Mouse (Mus musculus): ENCODE data around the gene 6820408C15Rik. TPM values are rescaled to one million over a fixed set of nuclear protein-coding genes. Genes with fewer than 3 reads are reported as not detected.

6820408C15Rik gene
- polyA plus RNA-seq, 1 experiment from 2014 or later: 0.31 TPM

DNA sequence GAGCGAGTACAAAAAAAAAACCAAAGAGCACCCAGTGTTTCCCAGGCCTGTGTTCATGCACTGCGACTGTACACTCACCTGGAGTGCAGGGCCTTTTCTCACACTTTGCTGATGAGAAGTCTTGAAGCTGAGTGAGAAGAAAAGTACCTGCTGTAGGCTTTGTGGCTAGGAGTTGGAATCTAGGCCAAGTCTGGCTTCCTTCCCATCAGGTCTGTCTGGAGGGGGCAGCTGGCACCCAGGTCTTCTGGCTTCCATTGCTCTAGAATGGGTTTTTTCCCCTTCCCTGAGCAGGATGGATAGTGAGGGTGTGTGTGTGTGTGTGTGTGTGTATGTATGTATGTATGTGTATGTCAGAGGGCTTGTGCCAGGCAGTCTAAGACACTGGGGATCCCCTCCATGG, 24.4 kb downstream of the 6820408C15Rik start:
- Histone ChIP-seq H3K4me2 (replicated peaks) (no peak overlapping the region), H3K36me3 (no peaks in the 10 kb centered on the region), H3K27ac (no peak overlapping the region), H3K9ac (no peak overlapping the region), H3K4me3 (no peak overlapping the region), H3K4me1 (peaks cover 8% of the 10 kb centered on the region), H3K27me3 (no peaks in the 10 kb centered on the region), H3K9me3 (no peaks in the 10 kb centered on the region)
- no peak for ATAC-seq (ENCODE audit: insufficient number of reproducible peaks, insufficient read depth, low FRiP score, low TSS enrichment)
- 84% methylated on average over 2 of the region's 2 CpGs for WGBS

DNA sequence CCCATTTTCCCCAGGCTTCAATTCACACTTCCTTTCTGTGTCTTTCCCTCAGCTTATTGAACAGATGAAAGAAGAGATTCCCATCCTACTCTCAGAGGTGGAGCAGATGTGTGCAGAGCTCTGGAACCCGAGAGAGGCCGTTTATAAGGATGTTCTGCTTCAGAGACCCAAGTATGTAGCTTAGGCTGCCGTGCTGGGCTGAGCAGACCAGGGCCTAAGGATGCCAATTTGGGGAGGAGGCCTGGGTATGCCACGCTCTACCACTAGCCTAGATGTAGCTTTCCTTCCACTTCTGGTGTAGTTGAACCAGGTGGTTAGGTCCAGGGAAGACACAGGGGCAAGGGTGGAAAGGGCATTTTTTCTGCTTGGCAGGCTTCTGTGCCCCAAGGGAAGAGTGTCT, 26.9 kb downstream of the 6820408C15Rik start:
- Histone ChIP-seq H3K27ac (no peak overlapping the region), H3K27me3 (no peaks in the 10 kb centered on the region), H3K9me3 (no peaks in the 10 kb centered on the region), H3K4me2 (replicated peaks) (no peak overlapping the region), H3K4me1 (peaks cover 5% of the 10 kb centered on the region), H3K36me3 (no peaks in the 10 kb centered on the region), H3K4me3 (no peak overlapping the region), H3K9ac (no peak overlapping the region)
- 74% methylated on average over 4 of the region's 4 CpGs for WGBS
- no peak for ATAC-seq (ENCODE audit: insufficient number of reproducible peaks, insufficient read depth, low FRiP score, low TSS enrichment)

DNA sequence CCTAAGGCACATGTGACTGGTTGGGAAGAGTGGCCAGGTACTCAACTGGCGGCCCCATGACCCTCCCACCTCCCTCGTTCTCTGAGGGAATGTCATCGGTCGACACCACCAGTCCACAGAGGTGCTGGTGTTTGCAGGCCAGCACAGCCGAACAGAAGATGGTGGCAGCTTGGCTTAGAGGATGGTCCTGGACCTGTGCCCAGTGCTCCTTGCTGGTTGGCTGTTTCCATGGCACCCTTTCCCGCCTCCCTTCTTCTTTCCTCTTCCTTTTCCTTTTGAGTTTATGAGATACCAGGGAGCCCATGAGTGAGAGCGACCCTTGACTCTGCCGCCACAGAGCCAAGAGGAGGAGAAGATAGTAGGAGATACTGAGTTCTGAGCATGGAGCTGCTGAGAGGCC, 27.9 kb downstream of the 6820408C15Rik start:
- Histone ChIP-seq H3K36me3 (no peaks in the 10 kb centered on the region), H3K27me3 (no peaks in the 10 kb centered on the region), H3K4me3 (no peak overlapping the region), H3K27ac (no peak overlapping the region), H3K9me3 (no peaks in the 10 kb centered on the region), H3K4me1 (peaks cover 12% of the 10 kb centered on the region), H3K9ac (no peak overlapping the region), H3K4me2 (replicated peaks) (no peak overlapping the region)
- ATAC-seq (ENCODE audit: insufficient number of reproducible peaks, insufficient read depth, low FRiP score, low TSS enrichment): no peak
- WGBS: 87% methylated on average over 8 of the region's 8 CpGs

DNA sequence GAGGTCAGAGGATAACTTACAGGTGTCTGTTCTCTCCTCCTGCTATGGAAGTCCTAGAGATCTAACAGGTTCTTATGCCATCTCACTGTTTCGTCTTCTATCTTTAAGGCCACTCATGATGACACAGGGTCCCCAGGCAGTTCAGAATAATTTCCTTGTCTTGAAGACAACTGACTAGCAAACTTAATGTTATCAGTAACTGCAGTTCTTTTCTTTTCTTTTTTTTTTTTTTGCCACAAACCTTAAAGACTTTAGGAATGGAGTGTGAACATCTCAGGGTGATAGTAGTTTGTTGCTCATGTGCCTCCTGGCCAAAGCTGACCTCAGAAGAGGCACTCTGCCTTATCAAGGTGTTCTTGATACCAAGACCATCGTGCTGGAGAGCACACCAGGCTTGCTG, 31.3 kb downstream of the 6820408C15Rik start:
- 64% methylated on average over 2 of the region's 2 CpGs for WGBS
- Histone ChIP-seq H3K4me1 (peaks cover 12% of the 10 kb centered on the region), H3K4me3 (no peak overlapping the region), H3K27me3 (no peaks in the 10 kb centered on the region), H3K9ac (no peak overlapping the region), H3K9me3 (no peaks in the 10 kb centered on the region), H3K4me2 (replicated peaks) (no peak overlapping the region), H3K36me3 (no peaks in the 10 kb centered on the region), H3K27ac (no peak overlapping the region)
- no peak for ATAC-seq (ENCODE audit: insufficient number of reproducible peaks, insufficient read depth, low FRiP score, low TSS enrichment)

DNA sequence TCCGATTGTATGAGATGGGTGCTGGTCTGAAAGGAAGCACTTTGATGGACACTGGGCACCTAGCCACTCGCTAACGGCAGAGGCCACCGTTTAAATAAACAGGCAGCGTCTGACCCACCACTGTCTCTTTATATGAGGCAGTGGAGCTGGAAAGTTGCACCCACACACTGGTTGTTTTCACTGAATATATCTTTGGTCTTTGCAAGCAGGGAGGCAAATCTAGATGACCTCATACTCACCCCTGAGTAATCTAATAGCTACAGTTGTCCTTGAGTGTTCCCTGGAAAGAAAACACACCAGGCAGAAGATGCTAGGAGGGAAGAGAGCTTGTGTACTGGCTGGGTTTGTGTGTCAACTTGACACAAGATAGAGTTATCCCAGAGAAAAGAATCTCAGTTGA, 32.1 kb downstream of the 6820408C15Rik start:
- Histone ChIP-seq H3K27ac (no peak overlapping the region), H3K4me3 (no peak overlapping the region), H3K27me3 (no peaks in the 10 kb centered on the region), H3K4me2 (replicated peaks) (no peak overlapping the region), H3K4me1 (peaks cover 12% of the 10 kb centered on the region), H3K9me3 (no peaks in the 10 kb centered on the region), H3K36me3 (no peaks in the 10 kb centered on the region), H3K9ac (no peak overlapping the region)
- WGBS: 38% methylated on average over 5 of the region's 5 CpGs
- ATAC-seq (ENCODE audit: insufficient number of reproducible peaks, insufficient read depth, low FRiP score, low TSS enrichment): no peak

DNA sequence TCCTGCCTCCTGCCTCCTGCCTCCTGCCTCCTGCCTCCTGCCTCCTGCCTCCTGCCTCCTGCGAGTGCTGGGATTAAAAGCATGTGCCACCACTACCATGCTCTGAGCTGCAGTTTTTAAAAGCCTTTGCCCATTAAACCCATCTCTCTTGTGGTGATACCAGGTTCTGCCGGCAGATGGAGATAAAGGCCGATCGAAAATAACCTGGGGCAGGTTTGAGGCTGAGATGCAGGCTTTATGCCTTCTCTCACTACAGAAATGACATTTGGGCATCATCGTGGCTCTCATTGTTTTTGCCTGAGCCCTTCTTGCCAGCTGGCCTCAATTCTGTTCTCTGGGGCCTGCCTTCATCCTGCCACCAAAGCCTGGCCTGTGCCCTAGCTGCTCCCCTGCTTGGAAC, 34.9 kb downstream of the 6820408C15Rik start:
- no peak for ATAC-seq (ENCODE audit: insufficient number of reproducible peaks, insufficient read depth, low FRiP score, low TSS enrichment)
- WGBS: 3% methylated on average over 5 of the region's 5 CpGs

DNA sequence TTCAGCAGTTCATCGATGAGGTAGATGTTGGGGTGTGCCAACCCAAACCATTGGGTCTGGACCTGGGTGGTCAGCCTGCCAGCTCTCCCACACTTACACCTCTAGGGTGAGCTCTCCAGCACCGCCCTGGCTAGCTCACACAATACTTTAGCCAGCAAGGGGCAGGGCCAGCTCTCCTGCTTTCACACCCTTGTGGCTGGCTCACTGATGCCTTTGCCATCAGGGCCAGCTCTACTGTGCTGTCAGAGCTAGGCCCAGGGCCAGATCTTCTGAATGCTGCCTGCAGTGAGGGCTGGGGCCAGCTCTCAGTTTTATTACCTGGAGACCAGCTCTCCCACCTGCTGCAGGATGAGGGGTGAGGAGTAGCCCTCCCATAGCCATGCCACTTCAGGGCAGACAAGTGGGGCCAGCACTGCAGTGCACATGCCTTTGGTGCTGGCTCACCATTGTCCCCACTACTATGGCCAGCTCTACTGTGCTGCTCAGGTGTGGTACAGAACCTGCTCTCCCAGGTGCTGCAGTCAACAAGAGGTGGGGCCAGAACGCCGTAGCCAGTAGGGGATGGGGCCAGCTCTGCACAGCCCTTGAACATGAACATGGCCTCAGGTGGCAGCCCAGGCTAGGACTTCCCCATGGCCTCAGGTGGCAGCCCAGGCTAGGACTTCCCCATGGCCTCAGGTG, 36.9 kb downstream of the 6820408C15Rik start:
- ATAC-seq (ENCODE audit: insufficient number of reproducible peaks, insufficient read depth, low FRiP score, low TSS enrichment): peak; percentile 22; the same call in 1 of the 2 replicates
- H3K27ac ChIP-seq: no peak overlapping the region
- no peak overlapping the region for H3K4me2 ChIP-seq (replicated peaks)
- H3K9me3 ChIP-seq: no peaks in the 10 kb centered on the region
- H3K9ac ChIP-seq: no peak overlapping the region
- H3K4me3 ChIP-seq: no peak overlapping the region
- no peaks in the 10 kb centered on the region for H3K36me3 ChIP-seq
- peaks cover 11% of the 10 kb centered on the region for H3K4me1 ChIP-seq
- H3K27me3 ChIP-seq: no peaks in the 10 kb centered on the region
- WGBS: 75% methylated on average over 4 of the region's 4 CpGs

More for the DNA sequence above, 34.9 kb downstream of the 6820408C15Rik start:
- peaks cover 12% of the 10 kb centered on the region for H3K4me1 ChIP-seq
- H3K9me3 ChIP-seq: no peaks in the 10 kb centered on the region
- no peaks in the 10 kb centered on the region for H3K27me3 ChIP-seq
- no peak overlapping the region for H3K27ac ChIP-seq
- no peaks in the 10 kb centered on the region for H3K36me3 ChIP-seq
- no peak overlapping the region for H3K4me2 ChIP-seq (replicated peaks)
- no peak overlapping the region for H3K4me3 ChIP-seq
- no peak overlapping the region for H3K9ac ChIP-seq

DNA sequence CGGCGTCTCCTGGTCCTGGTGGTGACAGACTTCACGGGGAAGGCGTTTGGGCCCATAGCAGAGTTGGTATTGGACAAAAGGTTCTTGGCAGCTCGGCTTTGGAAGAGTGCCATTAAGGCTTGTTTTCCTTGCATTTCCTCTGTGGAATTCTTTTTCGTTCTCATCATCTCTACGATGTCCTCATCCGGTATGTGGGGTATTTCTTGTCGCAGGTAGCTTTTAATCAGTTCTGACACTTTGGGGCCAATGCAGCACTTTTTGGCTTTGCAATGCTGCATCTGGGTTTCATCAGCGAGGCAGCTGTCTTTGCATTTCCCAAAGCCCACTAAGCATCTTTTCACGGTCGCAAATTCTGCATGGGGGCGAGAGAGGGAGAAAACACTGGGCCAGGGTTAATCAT, 43.9 kb downstream of the 6820408C15Rik start:
- Histone ChIP-seq H3K36me3 (no peaks in the 10 kb centered on the region), H3K4me2 (replicated peaks) (no peak overlapping the region), H3K4me1 (no peaks in the 10 kb centered on the region), H3K27me3 (no peaks in the 10 kb centered on the region), H3K9me3 (no peaks in the 10 kb centered on the region), H3K9ac (no peak overlapping the region), H3K4me3 (no peak overlapping the region), H3K27ac (no peak overlapping the region)
- ATAC-seq (ENCODE audit: insufficient number of reproducible peaks, insufficient read depth, low FRiP score, low TSS enrichment): no peak
- WGBS: 52% methylated on average over 13 of the region's 13 CpGs

DNA sequence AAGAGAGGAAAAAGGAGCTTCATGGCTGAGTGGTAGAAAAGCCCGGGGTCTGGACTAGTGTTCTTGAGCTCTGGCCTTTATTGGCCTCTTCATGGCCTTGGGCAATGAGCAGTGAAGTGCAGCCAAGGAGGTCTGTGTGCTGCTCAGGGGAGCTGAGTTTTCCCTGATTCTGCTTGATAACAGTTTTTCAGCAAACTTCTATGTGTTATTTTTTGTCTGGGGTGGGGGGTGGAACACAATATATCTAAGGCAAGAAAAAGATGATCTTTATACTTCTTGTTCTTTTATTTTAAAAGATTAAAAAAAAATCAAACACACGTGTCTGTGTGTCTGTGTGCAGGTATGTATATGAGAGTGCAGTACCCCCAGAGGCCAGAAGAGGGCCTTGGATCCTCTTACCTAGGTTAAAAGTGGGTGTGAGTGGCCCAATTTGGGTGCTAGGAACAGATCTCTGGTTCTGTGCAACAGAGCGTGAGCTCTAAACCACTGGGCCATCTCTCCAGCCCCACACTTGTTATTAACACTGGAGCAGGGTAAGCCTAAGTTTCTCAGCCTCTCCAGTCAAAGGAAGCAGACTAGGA, 49.3 kb downstream of the 6820408C15Rik start, which contains the start of gene Defb23:
Defb23 (minus strand) TSS at position 51 of the 581 bp plus-strand sequence.
- no peak for ATAC-seq (ENCODE audit: insufficient number of reproducible peaks, insufficient read depth, low FRiP score, low TSS enrichment)
- Histone ChIP-seq H3K4me1 (no peaks in the 10 kb centered on the region), H3K4me2 (replicated peaks) (no peak within 1 kb of the TSS), H3K36me3 (no peaks in the 10 kb centered on the region), H3K9me3 (no peaks in the 10 kb centered on the region), H3K27ac (no peak within 1 kb of the TSS), H3K4me3 (no peak within 1 kb of the TSS), H3K9ac (no peak within 1 kb of the TSS), H3K27me3 (no peaks in the 10 kb centered on the region)
- 84% methylated on average over 3 of the region's 3 CpGs for WGBS

DNA sequence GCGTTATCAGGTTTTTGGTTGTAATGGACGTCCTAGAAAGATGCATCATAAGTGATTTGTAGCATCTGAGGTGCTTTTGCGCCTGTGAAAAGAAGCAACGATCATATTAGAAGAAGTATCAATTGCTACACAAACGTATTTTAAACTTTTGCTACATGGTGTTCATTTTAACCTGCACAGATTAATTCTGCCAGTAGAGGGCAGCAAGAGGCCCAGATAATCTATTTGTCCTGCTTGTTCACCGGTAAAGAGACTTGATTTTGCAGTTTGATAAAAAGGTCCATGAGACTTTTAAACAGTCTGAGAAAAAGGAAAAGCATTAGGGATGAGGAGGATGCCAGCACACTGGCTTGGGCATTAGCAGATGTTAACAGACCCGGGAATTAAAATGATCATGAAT, 55.6 kb downstream of the 6820408C15Rik start:
- no peaks in the 10 kb centered on the region for H3K36me3 ChIP-seq
- WGBS: 33% methylated on average over 7 of the region's 7 CpGs

DNA sequence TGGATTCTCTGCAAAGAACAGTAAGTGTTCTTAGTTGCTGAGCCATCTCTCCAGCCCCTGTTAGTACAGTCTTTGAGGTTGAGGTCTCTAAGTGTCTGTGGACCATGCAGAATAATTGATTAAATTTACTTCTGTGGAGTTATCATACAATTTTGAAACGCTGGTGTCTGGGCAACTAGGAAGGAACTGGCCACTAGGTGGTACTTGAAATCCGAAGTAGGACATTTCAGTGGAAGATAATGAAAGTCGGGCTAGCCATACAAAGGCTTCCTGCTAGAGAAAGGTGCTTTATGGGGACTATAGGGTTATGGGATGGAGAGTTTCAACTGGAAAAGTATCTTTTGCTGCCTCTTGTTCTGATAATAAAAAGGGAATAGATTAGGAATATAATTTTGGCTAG, 57.0 kb downstream of the 6820408C15Rik start:
- Histone ChIP-seq H3K4me2 (replicated peaks) (no peak overlapping the region), H3K9ac (no peak overlapping the region), H3K4me3 (no peak overlapping the region), H3K36me3 (no peaks in the 10 kb centered on the region), H3K27me3 (no peaks in the 10 kb centered on the region), H3K27ac (no peak overlapping the region), H3K9me3 (no peaks in the 10 kb centered on the region), H3K4me1 (no peaks in the 10 kb centered on the region)
- no peak for ATAC-seq (ENCODE audit: insufficient number of reproducible peaks, insufficient read depth, low FRiP score, low TSS enrichment)
- WGBS: 34% methylated on average over 3 of the region's 3 CpGs

More for the DNA sequence above, 55.6 kb downstream of the 6820408C15Rik start:
- ATAC-seq (ENCODE audit: insufficient number of reproducible peaks, insufficient read depth, low FRiP score, low TSS enrichment): no peak
- Histone ChIP-seq H3K4me3 (no peak overlapping the region), H3K9ac (no peak overlapping the region), H3K4me2 (replicated peaks) (no peak overlapping the region), H3K9me3 (no peaks in the 10 kb centered on the region), H3K27ac (no peak overlapping the region), H3K27me3 (no peaks in the 10 kb centered on the region), H3K4me1 (no peaks in the 10 kb centered on the region)

DNA sequence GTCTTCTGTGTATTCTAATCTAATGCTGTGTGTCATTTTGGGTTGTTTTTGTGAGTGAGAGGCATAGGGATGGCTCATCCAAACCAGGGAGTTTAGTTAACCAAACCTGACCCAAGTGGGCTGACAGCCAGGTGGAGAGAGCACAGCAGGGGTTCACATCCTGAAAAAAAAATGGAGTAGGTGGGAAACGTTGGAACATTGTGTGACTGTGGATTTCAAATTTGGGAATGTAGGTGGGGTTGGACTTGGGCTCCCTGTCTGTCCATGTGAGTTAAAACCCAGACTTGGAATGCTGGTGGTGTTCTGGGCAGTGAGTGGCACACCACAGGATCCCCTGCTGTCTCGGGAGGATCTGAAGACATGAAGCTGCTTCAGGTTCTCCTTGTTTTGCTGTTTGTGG, 61.4 kb downstream of the 6820408C15Rik start, which contains the start of gene Defb20:
Defb20 (plus strand) TSS at position 301 of the 400 bp plus-strand sequence.
- Histone ChIP-seq H3K4me3 (no peak within 1 kb of the TSS), H3K4me2 (replicated peaks) (no peak within 1 kb of the TSS), H3K27ac (no peak within 1 kb of the TSS), H3K27me3 (no peaks in the 10 kb centered on the region), H3K4me1 (no peaks in the 10 kb centered on the region), H3K9me3 (no peaks in the 10 kb centered on the region), H3K36me3 (no peaks in the 10 kb centered on the region), H3K9ac (no peak within 1 kb of the TSS)
- WGBS: 64% methylated on average over 2 of the region's 2 CpGs
- no peak for ATAC-seq (ENCODE audit: insufficient number of reproducible peaks, insufficient read depth, low FRiP score, low TSS enrichment)

All from embryonic facial prominence, embryonic 12.5 days (tissue).